Mouse (Mus musculus) neural tube, embryonic 12.5 days (tissue): ENCODE measurements around the gene Olfr577. TPM values are rescaled to one million over a fixed set of nuclear protein-coding genes. Genes with fewer than 3 reads are reported as not detected.

Source experiments
- polyA plus RNA-seq: library from polyadenylated mRNA; unstranded; fragments of >200 nt; fragmentation: Nextera tagmentation; extraction: Ambion mirVana; gene quantifications from 2 replicates; pipeline ENCODE4 v1.2.1, GENCODE M21; 2016

The Olfr577 gene
- polyA plus RNA-seq, 1 experiment from 2014 or later: not detected

Other genes starting within 250 kb of the Olfr577 start
- gene Olfr559, start 248.5 kb downstream of the Olfr577 start, polyA plus RNA-seq: 0.20 TPM in 1 of 2 replicates, not detected in the other
- not detected in 2 replicates for gene Olfr560, start 216.6 kb downstream of the Olfr577 start, polyA plus RNA-seq
- 0.19 and 0.48 TPM in 2 replicates for gene Olfr78, start 216.5 kb downstream of the Olfr577 start, polyA plus RNA-seq
- 0.13 and 0.18 TPM in 2 replicates for gene Olfr561, start 204.7 kb downstream of the Olfr577 start, polyA plus RNA-seq
- gene Olfr564, start 172.5 kb downstream of the Olfr577 start, polyA plus RNA-seq: not detected in 2 replicates
- not detected in 2 replicates for gene Olfr566, start 117.2 kb downstream of the Olfr577 start, polyA plus RNA-seq
- gene Olfr568, start 98.8 kb downstream of the Olfr577 start, polyA plus RNA-seq: not detected in 2 replicates
- gene Olfr569, start 85.1 kb downstream of the Olfr577 start, polyA plus RNA-seq: not detected in 2 replicates
- gene Olfr570, start 81.4 kb downstream of the Olfr577 start, polyA plus RNA-seq: not detected in 2 replicates
- not detected in 2 replicates for gene Olfr571, start 58.4 kb downstream of the Olfr577 start, polyA plus RNA-seq
- gene Olfr572, start 51.5 kb downstream of the Olfr577 start, polyA plus RNA-seq: not detected in 2 replicates
- gene Olfr573-ps1, start 33.4 kb downstream of the Olfr577 start, polyA plus RNA-seq: not detected in 2 replicates
- gene Olfr574, start 27.5 kb downstream of the Olfr577 start, polyA plus RNA-seq: not detected in 2 replicates
- gene Olfr575, start 17.2 kb downstream of the Olfr577 start, polyA plus RNA-seq: not detected in 2 replicates
- not detected in 2 replicates for gene Olfr576, start 13.3 kb downstream of the Olfr577 start, polyA plus RNA-seq
- gene Olfr578, start 13.4 kb upstream of the Olfr577 start, polyA plus RNA-seq: not detected in 2 replicates
- gene Olfr582, start 62.1 kb upstream of the Olfr577 start, polyA plus RNA-seq: not detected in 2 replicates
- gene Olfr583, start 75.4 kb upstream of the Olfr577 start, polyA plus RNA-seq: not detected in 2 replicates
- gene Olfr584, start 105.9 kb upstream of the Olfr577 start, polyA plus RNA-seq: not detected in 2 replicates
- gene Olfr585, start 121.8 kb upstream of the Olfr577 start, polyA plus RNA-seq: not detected in 2 replicates
- gene Olfr586, start 149.7 kb upstream of the Olfr577 start, polyA plus RNA-seq: not detected in 2 replicates
- not detected in 2 replicates for gene Olfr588-ps1, start 164.9 kb upstream of the Olfr577 start, polyA plus RNA-seq
- gene Olfr589, start 180.4 kb upstream of the Olfr577 start, polyA plus RNA-seq: not detected in 2 replicates
- gene Olfr591, start 202.4 kb upstream of the Olfr577 start, polyA plus RNA-seq: not detected in 2 replicates
- not detected in 2 replicates for gene Olfr592, start 208.9 kb upstream of the Olfr577 start, polyA plus RNA-seq
- not detected in 2 replicates for gene Olfr593, start 235.9 kb upstream of the Olfr577 start, polyA plus RNA-seq
- gene Olfr594, start 241.1 kb upstream of the Olfr577 start, polyA plus RNA-seq: not detected in 2 replicates